Mouse (Mus musculus): Measurements from ENCODE around the gene Mtf1.

Mtf1 gene

GRCm38 (mm10) chr4:124850933-124851658, 49.2 kb downstream of the Mtf1 start, which contains the start of gene 1110065P20Rik:
Gene 1110065P20Rik, minus strand, starts transcription at chr4:124851196.
- peak; percentile 74 for DNase-seq (ENCODE audit: low read depth, low spot score)

- DNase-seq (ENCODE audit: low read depth, low spot score): no peak
Observed at GRCm38 (mm10) chr4:124856294-124856693, 54.4 kb downstream of the Mtf1 start.

DNA sequence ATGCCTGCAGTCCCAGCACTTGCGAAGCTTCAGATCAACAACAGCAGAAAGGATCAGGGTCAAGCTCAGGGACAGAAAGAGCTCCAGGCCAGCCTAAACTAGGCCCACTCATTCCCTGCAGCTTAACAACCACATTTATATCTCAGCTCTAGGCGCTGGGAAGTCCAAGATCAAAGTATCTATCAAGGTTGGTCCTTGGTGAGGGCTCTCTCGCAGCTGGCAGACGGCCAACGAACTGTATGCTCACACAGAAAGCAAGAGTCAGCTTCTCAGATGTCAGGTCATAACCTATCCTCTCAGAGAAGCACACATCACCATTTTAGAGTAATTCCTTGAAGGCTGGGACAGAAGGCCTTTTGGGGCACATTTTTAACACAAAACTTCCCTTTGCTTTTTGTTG, 56.5 kb downstream of the Mtf1 start:
- no peak for DNase-seq (ENCODE audit: low read depth, low spot score)

DNA sequence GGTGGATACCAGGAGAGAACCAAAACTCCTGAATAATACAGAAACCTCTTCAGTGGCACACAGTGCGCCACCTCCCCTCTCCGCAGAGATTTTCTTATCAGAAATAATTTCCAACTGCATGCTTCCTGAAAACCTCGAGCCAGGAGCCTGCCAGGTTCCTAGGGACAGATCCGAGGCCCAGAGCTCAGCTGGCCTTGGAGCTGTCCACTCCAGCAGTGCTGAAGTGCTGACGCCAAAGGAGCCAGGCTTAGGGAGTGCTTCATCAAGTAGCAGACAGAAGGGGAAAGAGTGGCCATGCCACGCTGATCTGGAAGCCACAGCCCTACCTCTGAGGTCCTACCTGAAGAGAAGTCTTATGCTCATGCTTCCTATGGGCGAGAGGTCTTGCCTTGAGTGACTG, 58.5 kb downstream of the Mtf1 start:
- DNase-seq (ENCODE audit: low read depth, low spot score): peak; percentile 74

GRCm38 (mm10) chr4:124861283-124862188, 59.6 kb downstream of the Mtf1 start, which contains the start of gene Maneal:
Gene Maneal, minus strand, starts transcription at chr4:124862171.
- no peak for DNase-seq (ENCODE audit: low read depth, low spot score)

GRCm38 (mm10) chr4:124872719-124873118, 70.8 kb downstream of the Mtf1 start:
- DNase-seq (ENCODE audit: low read depth, low spot score): peak; percentile 87

GRCm38 (mm10) chr4:124880599-124880998, 78.7 kb downstream of the Mtf1 start, which contains the start of gene Epha10:
Gene Epha10, plus strand, starts transcription at chr4:124880899.
- DNase-seq (ENCODE audit: low read depth, low spot score): no peak

- peak; percentile 87 for DNase-seq (ENCODE audit: low read depth, low spot score)
Observed at GRCm38 (mm10) chr4:124881341-124881908, 79.5 kb downstream of the Mtf1 start.

- peak; percentile 73 for DNase-seq (ENCODE audit: low read depth, low spot score)
Observed at GRCm38 (mm10) chr4:124882151-124882729, 80.3 kb downstream of the Mtf1 start.

DNA sequence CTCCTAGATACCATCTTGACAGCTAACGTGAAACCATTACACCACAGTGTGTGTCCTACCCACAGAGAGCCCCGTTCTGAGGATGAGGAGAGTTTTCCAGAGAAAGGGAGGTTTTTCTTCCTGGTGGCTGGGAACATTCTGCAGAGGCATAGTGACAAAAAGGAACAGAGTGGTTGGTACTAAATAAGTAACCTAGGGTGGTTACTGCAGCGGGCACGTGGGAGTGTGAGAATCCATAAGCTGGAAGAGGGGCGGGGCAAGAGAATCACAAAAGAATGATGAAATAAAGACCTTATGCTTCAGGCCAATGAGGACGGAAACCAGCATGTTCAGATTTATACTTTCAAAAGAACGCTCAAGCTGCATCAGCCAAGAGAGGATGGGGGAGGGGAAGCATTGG, 86.8 kb downstream of the Mtf1 start:
- no peak for DNase-seq (ENCODE audit: low read depth, low spot score)

DNA sequence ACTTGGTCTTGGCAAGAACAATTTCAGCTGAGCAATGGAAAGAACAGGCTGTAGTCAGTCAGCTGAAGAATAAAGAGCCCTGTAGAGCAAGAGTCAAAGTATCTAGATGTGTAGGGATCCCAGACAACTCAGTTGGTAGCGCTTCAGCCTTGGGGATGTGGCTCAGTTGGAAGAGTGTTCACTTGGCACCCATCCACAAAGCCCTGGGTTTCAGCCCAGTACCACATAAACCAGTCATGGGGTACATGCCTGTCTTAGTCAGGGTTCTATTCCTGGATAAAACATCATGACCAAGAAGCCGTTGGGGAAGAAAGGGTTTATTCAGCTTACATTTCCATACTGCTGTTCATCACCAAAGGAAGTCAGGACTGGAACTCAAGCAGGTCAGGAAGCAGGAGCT, 88.0 kb downstream of the Mtf1 start:
- DNase-seq (ENCODE audit: low read depth, low spot score): no peak

- no peak for DNase-seq (ENCODE audit: low read depth, low spot score)
Observed at GRCm38 (mm10) chr4:124890831-124891230, 88.9 kb downstream of the Mtf1 start.

GRCm38 (mm10) chr4:124893769-124894168, 91.9 kb downstream of the Mtf1 start:
- peak; percentile 39 for DNase-seq (ENCODE audit: low read depth, low spot score)

DNA sequence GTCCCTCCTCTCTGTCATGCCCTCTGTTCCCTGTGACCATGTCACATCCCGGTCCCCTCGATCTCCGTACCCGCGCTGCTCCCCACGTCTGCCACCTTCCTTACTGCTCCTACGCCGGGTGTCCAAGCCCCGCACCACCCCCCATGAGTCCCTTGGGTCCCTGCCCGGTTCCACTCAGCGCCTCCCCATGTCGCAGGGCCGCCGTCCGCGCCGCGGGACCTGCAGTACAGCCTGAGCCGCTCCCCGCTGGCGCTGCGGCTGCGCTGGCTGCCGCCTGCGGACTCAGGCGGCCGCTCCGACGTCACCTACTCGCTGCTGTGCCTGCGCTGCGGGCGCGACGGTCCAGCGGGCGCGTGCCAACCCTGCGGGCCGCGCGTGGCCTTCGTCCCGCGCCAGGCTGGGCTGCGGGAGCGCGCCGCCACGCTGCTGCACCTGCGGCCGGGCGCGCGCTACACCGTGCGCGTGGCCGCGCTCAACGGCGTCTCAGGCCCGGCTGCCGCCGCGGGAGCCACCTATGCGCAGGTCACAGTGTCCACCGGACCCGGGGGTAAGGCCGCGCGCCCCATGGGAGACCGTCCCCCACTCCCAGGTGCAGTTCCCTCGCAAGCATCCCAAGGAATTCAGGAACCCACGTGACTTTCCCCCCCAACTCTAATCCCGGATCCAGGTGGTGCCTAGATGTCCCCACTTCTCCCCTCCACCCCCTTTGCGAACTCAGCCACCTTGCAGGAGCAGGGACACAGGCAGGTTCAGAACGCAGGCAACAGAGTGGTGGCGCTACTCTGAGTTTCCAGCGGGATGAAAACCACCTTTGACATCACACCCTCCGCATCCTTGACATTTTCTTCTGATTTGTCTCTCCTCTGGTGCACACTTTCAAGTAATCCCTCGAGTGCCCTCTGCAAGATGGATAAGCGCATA, 92.9 kb downstream of the Mtf1 start:
- peak; percentile 55 for DNase-seq (ENCODE audit: low read depth, low spot score)

DNA sequence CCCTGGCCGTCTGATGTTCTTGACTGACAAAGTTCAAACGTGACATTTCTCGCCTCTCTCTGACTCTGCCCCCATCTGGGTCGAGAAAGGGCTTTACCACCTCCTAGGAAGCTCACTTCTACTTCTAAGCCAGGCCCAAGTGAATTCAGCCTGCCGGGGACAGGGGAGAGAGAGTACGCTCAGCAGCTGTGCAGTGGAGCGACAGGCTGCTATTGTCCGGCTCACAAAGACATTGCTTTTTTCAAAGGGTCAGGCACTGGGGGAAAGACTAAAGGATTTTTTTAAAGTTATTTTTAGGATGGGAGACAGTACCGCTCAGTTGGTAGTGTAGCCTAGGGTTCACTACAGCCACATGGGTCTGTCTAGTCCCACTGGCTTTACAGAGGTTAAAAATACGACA, 96.5 kb downstream of the Mtf1 start:
- DNase-seq (ENCODE audit: low read depth, low spot score): no peak

Data from ZHBTc4 (cell line).